Mouse (Mus musculus) bone marrow, adult 2 months (tissue): ENCODE measurements at regions not wholly inside any gene's neighbourhood (a gene's known extent, or its start where the extent isn't known, plus 50 kb on each side); places are given as distances from the start of the nearest gene placed in this dataset.

Source experiments
- H3K27ac ChIP-seq: fragments of 200-500 bp; 2 replicates; pipeline ENCODE4 v1.5.1; 2012; ENCODE audit warnings: low read depth, mild to moderate bottlenecking, control low read depth, inconsistent platforms, low read length; ENCODE audit not compliant: control insufficient read depth, poor library complexity, insufficient read depth
- H3K4me1 ChIP-seq: fragments of 200-500 bp; 2 replicates; pipeline ENCODE4 v1.6.1; 2011; ENCODE audit warnings: low read length; ENCODE audit not compliant: control insufficient read depth, insufficient read depth
- H3K4me3 ChIP-seq: fragments of 200-500 bp; replicated peaks from 2 replicates; pipeline ENCODE3; 2011; ENCODE audit warnings: mild to moderate bottlenecking, low read depth, low read length, control low read depth; ENCODE audit not compliant: control insufficient read depth
- CTCF ChIP-seq: fragments of 200-500 bp; IDR thresholded peaks from 2 replicates; pipeline ENCODE4 v1.5.1; 2011; ENCODE audit warnings: low read length, control low read depth; ENCODE audit not compliant: control insufficient read depth, insufficient read depth
- POLR2A ChIP-seq: fragments of 200-500 bp; IDR thresholded peaks from 2 replicates; pipeline ENCODE4 v1.6.1; 2011; ENCODE audit warnings: low read depth, mild to moderate bottlenecking, control low read depth, low read length, borderline replicate concordance; ENCODE audit not compliant: control insufficient read depth
- WGBS: fragments of 180-500 bp; shearing (Covaris S2); methylation state at CpG from one replicate; pipeline ENCODE4 v1.1.7; 2018; 5-methylcytosine and 5-hydroxymethylcytosine counted together

- 73% methylated on average over 8 of the region's 8 CpGs for WGBS
- H3K4me1 ChIP-seq: no peaks in the 10 kb centered on the region
- H3K4me3 ChIP-seq: no peak overlapping the region
- TF ChIP-seq CTCF: no peak
- TF ChIP-seq POLR2A: no peak
- no peak overlapping the region for H3K27ac ChIP-seq
These were observed 76.7 kb upstream of the Otud4 start for GRCm38 (mm10) chr8:79562669-79563068.

- Histone ChIP-seq H3K4me1 (no peaks in the 10 kb centered on the region), H3K4me3 (no peak overlapping the region), H3K27ac (no peak overlapping the region)
- TF ChIP-seq POLR2A: no peak
- TF ChIP-seq CTCF: no peak
- 37% methylated on average over 11 of the region's 11 CpGs for WGBS
These were observed 77.3 kb upstream of the Otud4 start for GRCm38 (mm10) chr8:79562071-79562581.

- WGBS: 71% methylated on average over 9 of the region's 9 CpGs
- Histone ChIP-seq H3K4me3 (no peak overlapping the region), H3K27ac (no peak overlapping the region), H3K4me1 (no peaks in the 10 kb centered on the region)
- TF ChIP-seq CTCF (no peak), POLR2A (no peak)
These were observed 78.0 kb upstream of the Otud4 start for GRCm38 (mm10) chr8:79561269-79562063.

- WGBS: 83% methylated on average over 6 of the region's 6 CpGs
- no peak for TF ChIP-seq POLR2A
- TF ChIP-seq CTCF: no peak
- Histone ChIP-seq H3K27ac (no peak overlapping the region), H3K4me1 (no peaks in the 10 kb centered on the region), H3K4me3 (no peak overlapping the region)
These were observed 79.9 kb upstream of the Otud4 start for GRCm38 (mm10) chr8:79559516-79559915.

- H3K27ac ChIP-seq: no peak overlapping the region
- no peaks in the 10 kb centered on the region for H3K4me1 ChIP-seq
- H3K4me3 ChIP-seq: no peak overlapping the region
- 65% methylated on average over 2 of the region's 4 CpGs for WGBS
- no peak for TF ChIP-seq CTCF
- TF ChIP-seq POLR2A: no peak
These were observed 85.1 kb upstream of the Otud4 start for GRCm38 (mm10) chr8:79554311-79554710.

- WGBS: 71% methylated on average over 2 of the region's 2 CpGs
- TF ChIP-seq CTCF (no peak), POLR2A (no peak)
These were observed 89.3 kb upstream of the Otud4 start for GRCm38 (mm10) chr8:79550151-79550550.

GRCm38 (mm10) chr8:79548156-79548555, 91.3 kb upstream of the Otud4 start:
- no peak overlapping the region for H3K4me3 ChIP-seq
- no peak overlapping the region for H3K27ac ChIP-seq
- H3K4me1 ChIP-seq: no peaks in the 10 kb centered on the region
- TF ChIP-seq POLR2A: no peak
- no peak for TF ChIP-seq CTCF
- 86% methylated on average over 6 of the region's 6 CpGs for WGBS

More at GRCm38 (mm10) chr8:79550151-79550550, 89.3 kb upstream of the Otud4 start:
- Histone ChIP-seq H3K27ac (no peak overlapping the region), H3K4me3 (no peak overlapping the region), H3K4me1 (no peaks in the 10 kb centered on the region)

GRCm38 (mm10) chr8:79545866-79546373, 93.5 kb upstream of the Otud4 start:
- Histone ChIP-seq H3K4me1 (no peaks in the 10 kb centered on the region), H3K27ac (no peak overlapping the region), H3K4me3 (no peak overlapping the region)
- 78% methylated on average over 5 of the region's 5 CpGs for WGBS
- no peak for TF ChIP-seq POLR2A
- no peak for TF ChIP-seq CTCF
